Mouse (Mus musculus) heart, embryonic 14.5 days (tissue): ENCODE measurements at regions not wholly inside any gene's neighbourhood (a gene's known extent, or its start where the extent isn't known, plus 50 kb on each side); places are given as distances from the start of the nearest gene placed in this dataset.

Source experiments
- ATAC-seq: fragments of 200-750 bp; cut with Nextera tagmentation; 2 replicates; pipeline ENCODE4 v1.8.0; 2017; ENCODE audit warnings: low read depth, moderate TSS enrichment; ENCODE audit not compliant: insufficient number of reproducible peaks, insufficient read depth, low FRiP score
- H3K27ac ChIP-seq, 2 experiments: fragments of 200-500 bp in 1 of 2; fragments of 300-500 bp in 1 of 2; sonication (generic) in 1 of 2; replicated peaks in 1 of 2; 2 replicates each; pipeline ENCODE4 v1.5.1; 2012 to 2014; ENCODE audit warnings: low read depth in 2 of 2, low read length in 2 of 2, control low read depth in 1 of 2, mild to moderate bottlenecking in 1 of 2, mixed read lengths in 1 of 2; ENCODE audit not compliant: control insufficient read depth in 1 of 2, insufficient read depth in 1 of 2
- H3K27me3 ChIP-seq: fragments of 300-500 bp; sonication (generic); 2 replicates; pipeline ENCODE4 v1.6.1; 2014; ENCODE audit warnings: mild to moderate bottlenecking, low read length, control low read depth; ENCODE audit not compliant: control insufficient read depth, insufficient read depth
- H3K36me3 ChIP-seq: fragments of 300-500 bp; sonication (generic); 2 replicates; pipeline ENCODE4 v1.6.1; 2014; ENCODE audit warnings: mild to moderate bottlenecking, control low read depth, low read length, mixed read lengths; ENCODE audit not compliant: control insufficient read depth, insufficient read depth
- H3K4me1 ChIP-seq, 2 experiments: fragments of 200-500 bp in 1 of 2; fragments of 300-500 bp in 1 of 2; sonication (generic) in 1 of 2; 2 replicates each; pipeline ENCODE4 v1.6.1; 2012 to 2014; ENCODE audit warnings: low read length in 2 of 2, control low read depth in 1 of 2, mixed read lengths in 1 of 2; ENCODE audit not compliant: control insufficient read depth in 2 of 2, insufficient read depth in 2 of 2
- H3K4me2 ChIP-seq: fragments of 300-500 bp; sonication (generic); 2 replicates; pipeline ENCODE4 v1.6.1; 2014; ENCODE audit warnings: mild to moderate bottlenecking, low read length
- H3K4me3 ChIP-seq, 2 experiments: fragments of 200-500 bp in 1 of 2; fragments of 300-500 bp in 1 of 2; sonication (generic) in 1 of 2; 2 replicates each; pipeline ENCODE4 v1.5.1; 2012 to 2014; ENCODE audit warnings: low read length in 2 of 2, mild to moderate bottlenecking in 2 of 2, control low read depth in 1 of 2, low read depth in 1 of 2, moderate library complexity in 1 of 2; ENCODE audit not compliant: control insufficient read depth in 1 of 2, insufficient read depth in 1 of 2
- H3K9ac ChIP-seq: fragments of 300-500 bp; sonication (generic); 2 replicates; pipeline ENCODE4 v1.6.1; 2014; ENCODE audit warnings: mild to moderate bottlenecking, low read length
- H3K9me3 ChIP-seq: fragments of 300-500 bp; sonication (generic); 2 replicates; pipeline ENCODE4 v1.6.1; 2016; ENCODE audit warnings: low read length, control low read depth; ENCODE audit not compliant: control insufficient read depth
- WGBS: fragments of 180-500 bp; shearing (Covaris S2); extraction: QIAGEN DNeasy Blood & Tissue Kit; methylation state at CpG from one replicate; pipeline ENCODE4 v1.1.7; 2014; 5-methylcytosine and 5-hydroxymethylcytosine counted together

- Histone ChIP-seq H3K36me3 (no peaks in the 10 kb centered on the region), H3K4me2 (no peak overlapping the region), H3K9me3 (no peaks in the 10 kb centered on the region), H3K4me1 (no peaks in the 10 kb centered on the region), H3K4me3 (no peak overlapping the region), H3K27ac (no peak overlapping the region), H3K9ac (no peak overlapping the region), H3K27me3 (no peaks in the 10 kb centered on the region)
- ATAC-seq = no peak
- 92% methylated on average over 1 of the region's 1 CpGs for WGBS
Observed at GRCm38 (mm10) chr10:109543301-109543700, 532.5 kb upstream of the Syt1 start.

GRCm38 (mm10) chr10:109540229-109540628, 529.4 kb upstream of the Syt1 start:
- Histone ChIP-seq H3K36me3 (no peaks in the 10 kb centered on the region), H3K4me1 (no peaks in the 10 kb centered on the region), H3K9me3 (no peaks in the 10 kb centered on the region), H3K4me2 (no peak overlapping the region), H3K27ac (no peak overlapping the region), H3K4me3 (no peak overlapping the region), H3K27me3 (no peaks in the 10 kb centered on the region), H3K9ac (no peak overlapping the region)
- ATAC-seq = no peak
- 60% methylated on average over 2 of the region's 2 CpGs for WGBS

- no peak for ATAC-seq
- Histone ChIP-seq H3K4me2 (no peak overlapping the region), H3K27ac (no peak overlapping the region), H3K9me3 (no peaks in the 10 kb centered on the region), H3K36me3 (no peaks in the 10 kb centered on the region), H3K4me1 (no peaks in the 10 kb centered on the region), H3K27me3 (no peaks in the 10 kb centered on the region), H3K9ac (no peak overlapping the region), H3K4me3 (no peak overlapping the region)
- WGBS = 76% methylated on average over 2 of the region's 2 CpGs
Observed at GRCm38 (mm10) chr10:109528096-109528495, 517.3 kb upstream of the Syt1 start.

GRCm38 (mm10) chr10:109521681-109522080, 510.9 kb upstream of the Syt1 start:
- no peak for ATAC-seq
- Histone ChIP-seq H3K9me3 (no peaks in the 10 kb centered on the region), H3K4me2 (no peak overlapping the region), H3K27ac (no peak overlapping the region), H3K27me3 (no peaks in the 10 kb centered on the region), H3K9ac (no peak overlapping the region), H3K36me3 (no peaks in the 10 kb centered on the region), H3K4me1 (no peaks in the 10 kb centered on the region), H3K4me3 (no peak overlapping the region)
- 27% methylated on average over 2 of the region's 2 CpGs for WGBS

- no peaks in the 10 kb centered on the region for H3K9me3 ChIP-seq
- no peak for ATAC-seq
- 77% methylated on average over 1 of the region's 1 CpGs for WGBS
Observed at GRCm38 (mm10) chr10:109517664-109518063, 506.9 kb upstream of the Syt1 start.

GRCm38 (mm10) chr10:109515225-109515624, 504.4 kb upstream of the Syt1 start:
- no peak overlapping the region for H3K4me2 ChIP-seq
- ATAC-seq = no peak
- WGBS = 80% methylated on average over 3 of the region's 3 CpGs

More at GRCm38 (mm10) chr10:109517664-109518063, 506.9 kb upstream of the Syt1 start:
- no peak overlapping the region for H3K27ac ChIP-seq
- H3K9ac ChIP-seq = no peak overlapping the region
- no peak overlapping the region for H3K4me3 ChIP-seq
- H3K4me1 ChIP-seq = no peaks in the 10 kb centered on the region
- H3K36me3 ChIP-seq = no peaks in the 10 kb centered on the region
- no peaks in the 10 kb centered on the region for H3K27me3 ChIP-seq
- no peak overlapping the region for H3K4me2 ChIP-seq

GRCm38 (mm10) chr10:109510917-109511715, 500.3 kb upstream of the Syt1 start:
- no peak overlapping the region for H3K4me3 ChIP-seq
- H3K4me2 ChIP-seq = no peak overlapping the region
- H3K36me3 ChIP-seq = no peaks in the 10 kb centered on the region
- H3K27ac ChIP-seq = no peak overlapping the region
- 61% methylated on average over 1 of the region's 1 CpGs for WGBS
- no peaks in the 10 kb centered on the region for H3K4me1 ChIP-seq
- no peak overlapping the region for H3K9ac ChIP-seq
- H3K27me3 ChIP-seq = no peaks in the 10 kb centered on the region
- ATAC-seq = no peak
- no peaks in the 10 kb centered on the region for H3K9me3 ChIP-seq

More at GRCm38 (mm10) chr10:109515225-109515624, 504.4 kb upstream of the Syt1 start:
- H3K4me3 ChIP-seq = no peak overlapping the region
- H3K36me3 ChIP-seq = no peaks in the 10 kb centered on the region
- no peak overlapping the region for H3K9ac ChIP-seq
- H3K27me3 ChIP-seq = no peaks in the 10 kb centered on the region
- no peak overlapping the region for H3K27ac ChIP-seq
- H3K9me3 ChIP-seq = no peaks in the 10 kb centered on the region
- H3K4me1 ChIP-seq = no peaks in the 10 kb centered on the region

- Histone ChIP-seq H3K9ac (no peak overlapping the region), H3K4me3 (no peak overlapping the region), H3K4me1 (no peaks in the 10 kb centered on the region), H3K36me3 (no peaks in the 10 kb centered on the region), H3K27me3 (no peaks in the 10 kb centered on the region), H3K27ac (no peak overlapping the region), H3K9me3 (no peaks in the 10 kb centered on the region), H3K4me2 (no peak overlapping the region)
- no peak for ATAC-seq
- WGBS = 50% methylated on average over 1 of the region's 1 CpGs
Observed at GRCm38 (mm10) chr10:109508553-109508952, 497.8 kb upstream of the Syt1 start.
